Mouse (Mus musculus): ENCODE measurements at regions not wholly inside any gene's neighbourhood (a gene's known extent, or its start where the extent isn't known, plus 50 kb on each side); places are given as distances from the start of the nearest gene placed in this dataset.

GRCm38 (mm10) chr3:33962938-33963337, 56.8 kb upstream of the Fxr1 start:
- TF ChIP-seq CTCF (IDR thresholded peaks at IDR 0.05; ENCODE audit: borderline replicate concordance, insufficient read depth, low read length) (no peak), POLR2A (IDR thresholded peaks at IDR 0.05; ENCODE audit: low read depth, low read length) (no peak)

Measured in embryonic fibroblast, embryonic 13.5 days (primary cell).